Mouse (Mus musculus) thymus, postnatal 0 days (tissue): ENCODE data around the gene Enoph1. TPM values are rescaled to one million over a fixed set of nuclear protein-coding genes. Genes with fewer than 3 reads are reported as not detected.

Experiments used
- DNase-seq: peaks from one replicate; pipeline ENCODE4 v3.0.0-alpha.2; 2015; ENCODE audit warnings: low spot score
- polyA plus RNA-seq: library from polyadenylated mRNA; unstranded; fragments of >200 nt; fragmentation: Nextera tagmentation; extraction: Ambion mirVana; gene quantifications from 2 replicates; pipeline ENCODE4 v1.2.1, GENCODE M21; 2015

Enoph1 gene
- 33.9 and 35.1 TPM in 2 replicates for polyA plus RNA-seq

DNA sequence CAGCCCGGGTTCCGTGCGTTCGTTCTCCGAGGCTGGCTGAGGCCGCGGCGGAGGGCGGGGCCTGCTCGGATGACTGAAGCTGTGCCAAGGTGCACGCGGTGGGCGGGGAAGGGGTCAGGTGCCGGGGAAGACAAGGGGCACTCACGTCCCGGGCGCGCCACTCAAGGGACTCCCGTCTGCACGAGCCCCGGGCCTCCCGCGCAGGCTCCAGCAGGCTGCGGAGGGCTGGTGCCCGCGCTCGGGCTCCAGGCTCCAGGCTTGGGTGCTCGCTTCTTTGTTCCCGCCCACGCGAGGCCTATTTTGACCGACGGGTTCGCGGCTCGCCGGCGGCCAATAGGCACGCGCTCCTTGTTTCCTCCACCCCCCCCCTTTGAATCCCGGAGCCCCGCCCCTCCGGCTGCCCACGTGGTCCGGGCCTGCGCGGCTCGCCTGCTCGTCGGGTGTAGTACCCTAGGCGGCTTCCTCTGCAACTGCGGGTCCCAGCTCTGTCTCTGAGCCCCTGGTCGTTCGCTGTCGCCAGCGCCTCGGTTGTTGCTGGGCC is at the start of gene Enoph1, which contains the start of gene Hnrnpdl:
Gene Enoph1, plus strand, starts transcription at position 384 of the 541 bp plus-strand sequence.
Gene Hnrnpdl, minus strand, starts transcription at position 63 of the 541 bp plus-strand sequence.
- peak; percentile 96 for DNase-seq

- DNase-seq, result no peak
Observed at GRCm38 (mm10) chr5:99994166-99994565, 45.6 kb upstream of the Enoph1 start.

DNA sequence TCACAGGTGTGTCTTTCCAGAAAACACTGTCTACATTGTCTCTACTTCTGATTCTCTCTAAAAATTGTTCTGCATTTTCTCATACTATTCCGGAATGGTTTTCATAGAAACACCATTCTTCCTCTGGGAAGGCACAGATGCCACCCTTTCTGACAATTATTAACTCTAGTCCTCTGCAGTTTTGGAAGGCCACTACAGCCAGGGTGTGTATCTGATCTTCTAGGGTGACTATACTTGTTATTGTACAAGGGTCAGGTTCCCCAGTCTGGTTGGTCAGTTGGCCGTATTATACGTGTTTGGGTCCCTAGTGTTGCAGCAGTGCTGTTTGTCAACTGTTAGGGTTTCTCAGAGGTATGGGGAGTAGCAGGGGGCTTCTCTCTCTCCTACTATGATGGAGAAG is 45.1 kb upstream of the Enoph1 start:
- DNase-seq, result no peak

GRCm38 (mm10) chr5:100000048-100000447 is 39.7 kb upstream of the Enoph1 start:
- no peak for DNase-seq

- DNase-seq, result no peak
Observed at GRCm38 (mm10) chr5:100000500-100000899, 39.3 kb upstream of the Enoph1 start.

- DNase-seq, result no peak
Observed at GRCm38 (mm10) chr5:100003895-100004294, 35.9 kb upstream of the Enoph1 start.

- no peak for DNase-seq
Observed at GRCm38 (mm10) chr5:100005431-100005830, 34.4 kb upstream of the Enoph1 start.

GRCm38 (mm10) chr5:100005896-100006295 is 33.9 kb upstream of the Enoph1 start:
- no peak for DNase-seq

DNA sequence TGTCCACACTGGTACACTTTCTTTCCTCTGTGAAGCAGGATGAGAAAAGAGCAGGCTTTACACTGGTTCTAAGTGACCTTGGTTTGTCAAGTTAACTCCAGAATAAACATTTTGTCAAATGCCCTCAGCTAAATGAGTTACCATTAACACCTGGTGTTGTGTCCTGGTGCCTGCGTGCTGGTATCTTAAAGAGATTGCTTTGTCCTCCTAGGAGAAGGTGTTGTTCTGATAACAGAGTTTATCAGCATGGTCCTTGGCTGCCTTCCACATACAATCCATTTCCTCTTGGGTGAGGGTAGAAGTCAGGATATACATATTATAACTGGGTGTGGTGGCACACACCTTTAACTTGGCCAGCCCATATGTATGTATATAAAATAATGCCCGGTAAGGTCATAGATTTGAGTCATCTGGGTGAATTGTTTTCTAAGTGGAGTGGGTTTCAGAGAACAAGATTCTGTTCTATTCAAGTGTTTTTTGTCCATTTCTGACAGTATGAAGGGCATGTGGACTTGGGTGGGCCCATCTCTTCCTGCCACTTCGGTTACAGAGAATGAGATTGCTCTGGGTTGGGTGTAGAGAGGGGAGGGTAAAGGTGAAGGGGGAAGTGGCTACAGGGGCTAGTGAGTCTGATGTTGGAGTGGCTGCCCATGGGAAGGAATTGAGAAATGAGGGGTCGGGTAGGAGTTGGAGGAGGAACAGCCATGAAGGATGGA is 33.3 kb upstream of the Enoph1 start:
- no peak for DNase-seq

DNA sequence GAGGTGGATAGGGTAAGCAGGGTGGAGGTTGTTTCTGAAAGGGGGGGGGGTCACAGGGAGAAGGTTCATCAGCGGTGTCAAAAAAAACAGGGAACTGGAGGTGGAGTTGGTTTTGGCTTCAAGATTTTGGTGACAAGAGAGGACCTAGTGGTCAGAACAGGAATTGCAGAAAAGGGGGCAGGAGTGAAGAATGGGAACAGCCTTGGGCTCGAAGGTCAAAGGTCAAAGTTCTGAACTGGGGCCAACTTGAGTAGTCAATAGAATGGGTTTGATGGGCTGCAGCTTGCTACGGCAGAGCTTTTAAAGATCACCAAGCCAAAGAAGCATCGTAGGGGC is 32.8 kb upstream of the Enoph1 start:
- DNase-seq, result peak; percentile 27

DNA sequence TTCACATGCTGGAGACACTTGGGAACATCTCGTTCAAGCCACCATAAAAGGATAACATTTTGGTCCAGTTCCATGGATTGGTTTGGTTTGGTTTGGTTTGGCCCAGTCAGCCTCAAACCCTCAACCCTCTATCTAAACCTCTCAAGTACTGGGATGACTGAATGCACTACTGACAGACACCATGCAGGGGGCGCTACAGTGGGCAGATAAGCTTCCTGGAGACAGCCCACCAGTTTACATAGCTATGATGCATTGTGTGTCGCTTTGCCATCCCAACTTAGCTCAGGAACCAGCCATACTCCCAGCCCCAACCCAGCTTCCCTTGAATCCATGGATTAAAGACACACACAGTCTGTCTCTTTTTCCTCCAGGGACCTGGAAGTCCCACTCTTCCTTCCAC is 31.3 kb upstream of the Enoph1 start:
- no peak for DNase-seq

GRCm38 (mm10) chr5:100012599-100012998 is 27.2 kb upstream of the Enoph1 start:
- no peak for DNase-seq

DNA sequence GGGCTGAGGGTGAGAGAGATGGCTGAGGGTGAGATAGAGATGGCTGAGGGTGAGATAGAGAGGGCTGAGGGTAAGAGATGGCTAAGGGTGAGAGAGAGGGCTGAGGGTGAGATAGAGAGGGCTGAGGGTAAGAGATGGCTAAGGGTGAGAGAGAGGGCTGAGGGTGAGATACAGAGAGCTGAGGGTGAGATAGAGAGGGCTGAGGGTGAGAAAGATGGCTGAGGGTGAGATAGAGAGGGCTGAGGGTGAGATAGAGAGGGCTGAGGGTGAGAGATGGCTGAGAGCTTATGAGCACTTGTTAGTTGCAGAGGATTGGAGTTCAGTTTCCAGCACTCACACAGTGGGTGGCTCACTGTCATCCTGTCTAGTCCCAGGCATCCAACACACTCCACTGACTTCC is 19.7 kb upstream of the Enoph1 start:
- no peak for DNase-seq

- no peak for DNase-seq
Observed at GRCm38 (mm10) chr5:100024403-100024802, 15.4 kb upstream of the Enoph1 start.

DNA sequence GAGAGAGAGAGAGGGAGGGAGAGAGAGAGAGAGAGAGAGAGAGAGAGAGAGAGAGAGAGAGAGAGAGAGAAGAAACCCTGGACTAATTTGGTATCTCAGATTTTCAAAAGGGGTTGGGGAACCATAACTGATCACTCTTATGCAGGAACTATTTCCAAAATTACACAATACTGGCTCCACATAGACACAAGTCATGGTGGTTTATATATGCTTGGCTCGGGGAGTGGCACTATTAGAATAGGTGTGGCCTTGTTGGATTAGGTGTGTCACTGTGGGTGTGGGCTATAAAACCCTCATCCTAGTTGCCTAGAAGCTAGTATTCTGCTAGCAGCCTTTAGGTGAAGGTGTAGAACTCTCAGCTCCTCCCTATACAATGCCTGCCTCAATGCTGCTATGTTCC is 14.9 kb upstream of the Enoph1 start:
- no peak for DNase-seq

- DNase-seq, result no peak
Observed at GRCm38 (mm10) chr5:100030069-100030468, 9.7 kb upstream of the Enoph1 start.

- DNase-seq, result no peak
Observed at GRCm38 (mm10) chr5:100032107-100032506, 7.7 kb upstream of the Enoph1 start.

DNA sequence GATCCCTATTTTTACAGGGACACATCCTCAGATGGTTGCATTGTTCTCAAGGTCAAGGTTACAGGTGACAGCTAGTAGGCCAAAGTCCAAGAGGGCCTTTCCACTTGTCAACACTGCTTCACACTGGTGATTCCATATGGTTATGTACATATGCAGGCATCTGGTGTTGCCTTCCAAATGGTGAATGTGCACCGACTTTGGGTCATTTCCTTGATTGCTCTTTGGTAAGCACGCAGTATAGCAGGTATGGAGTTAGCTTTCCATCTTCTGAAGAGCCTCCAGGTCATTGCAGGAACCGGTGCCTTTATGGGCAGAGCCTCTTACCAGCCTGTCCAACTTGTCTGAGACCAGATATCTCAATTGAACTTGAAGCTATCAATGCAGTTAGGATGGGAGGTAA is 7.1 kb upstream of the Enoph1 start:
- DNase-seq, result no peak

GRCm38 (mm10) chr5:100035950-100036349 is 3.8 kb upstream of the Enoph1 start:
- no peak for DNase-seq

GRCm38 (mm10) chr5:100036681-100037080 is 3.1 kb upstream of the Enoph1 start:
- peak; percentile 42 for DNase-seq

GRCm38 (mm10) chr5:100037965-100038713 is 1.6 kb upstream of the Enoph1 start:
- peak; percentile 88 for DNase-seq
